Comparison of ENCODE assay signal across 14 mouse cellular contexts in the genomic region with DNA sequence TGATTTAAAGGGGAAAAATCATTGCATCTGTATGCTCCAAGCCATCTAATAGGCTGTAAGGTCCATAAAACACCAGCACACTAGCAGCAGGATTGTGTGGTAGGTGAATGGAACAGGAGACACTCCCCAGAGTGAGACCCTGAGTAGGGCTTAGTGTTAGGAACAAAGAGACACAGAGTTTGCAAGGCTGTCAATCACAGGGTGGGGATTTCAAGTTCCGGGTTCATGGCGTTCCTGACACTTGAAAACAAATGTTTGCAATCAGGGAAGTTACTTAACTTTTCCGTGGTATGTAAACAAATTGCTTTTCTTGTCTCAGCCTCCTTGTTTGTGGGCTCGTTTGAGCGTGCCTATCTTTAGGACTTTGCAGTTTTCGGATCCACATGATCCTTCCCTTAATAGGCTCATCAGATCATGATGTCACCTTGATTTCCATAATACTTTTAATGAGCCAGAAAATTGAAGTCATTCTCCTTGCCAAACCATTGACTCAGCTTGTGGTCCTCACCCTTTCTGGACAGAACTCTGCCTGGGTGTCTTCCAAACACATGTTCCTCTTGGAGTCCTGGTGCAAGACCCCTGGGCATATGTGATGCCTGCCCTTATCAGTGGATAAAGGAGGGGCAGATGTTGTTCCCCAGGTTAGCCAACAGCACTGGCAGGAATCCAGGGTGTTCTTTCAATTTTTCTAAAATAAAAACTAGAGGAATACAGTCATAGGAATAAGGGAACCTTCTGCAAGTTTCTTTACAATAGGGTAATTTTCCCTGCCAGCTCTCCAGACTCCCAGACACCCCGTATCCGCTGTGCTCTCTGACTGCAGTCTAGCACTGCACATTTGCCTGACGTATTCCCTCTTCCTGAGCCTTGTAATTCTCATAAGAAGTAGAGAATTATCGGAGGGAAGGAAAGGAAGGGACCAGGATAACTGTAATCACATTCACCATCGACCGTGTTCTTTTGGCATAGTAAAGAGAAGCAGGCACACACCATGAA.
DNase-seq lines count a peak whose midpoint lies in the region; ATAC-seq and TF ChIP-seq lines count a peak whose summit lies in the region.
"Had no signal": no experiment of that assay in that cellular context is flagged by ENCODE, and none has a peak within 500 bp of the region (broad histone marks: within the 10 kb centered on the region; RNA-seq: fewer than 3 reads in every experiment).

No protein-coding gene starts in this region.

- no peak for ATAC-seq in hindbrain, postnatal 0 days
- ATAC-seq in limb, embryonic 13.5 days (ENCODE audit: low FRiP score, low read depth): peak; percentile 39; the same call in 1 of the 2 replicates
- no peak for ATAC-seq in kidney, embryonic 16.5 days (ENCODE audit: low FRiP score, low TSS enrichment)
- ATAC-seq: midbrain, embryonic 16.5 days had no signal

- TF ChIP-seq POLR2A in brain, embryonic 14.5 days (IDR thresholded peaks at IDR 0.05; ENCODE audit: borderline replicate concordance, extremely low read depth, insufficient read depth, insufficient read length, poor library complexity, severe bottlenecking): no peak

- H3K36me3 ChIP-seq in hindbrain, postnatal 0 days (ENCODE audit: insufficient read depth, low read length): no peaks in the 10 kb centered on the region
- no peaks in the 10 kb centered on the region for H3K36me3 ChIP-seq in hindbrain, embryonic 10.5 days
- no peaks in the 10 kb centered on the region for H3K36me3 ChIP-seq in limb, embryonic 13.5 days
- no peaks in the 10 kb centered on the region for H3K36me3 ChIP-seq in kidney, embryonic 16.5 days (ENCODE audit: insufficient read depth, low read length)
- H3K36me3 ChIP-seq: G1E; hindbrain, embryonic 15.5 days; liver, embryonic 15.5 days; stomach, embryonic 15.5 days had no signal

- no peak for TF ChIP-seq CTCF in hindbrain, postnatal 0 days (IDR thresholded peaks at IDR 0.05; ENCODE audit: low read depth)
- no peak for TF ChIP-seq CTCF in brain, embryonic 14.5 days (IDR thresholded peaks at IDR 0.05; ENCODE audit: borderline replicate concordance, extremely low read depth, insufficient read depth, insufficient read length)

- peak; percentile 11 for DNase-seq in cerebellum, adult 9-10 months
- no peak for DNase-seq in cerebellum, postnatal 36 days
- peak; percentile 65 for DNase-seq in hindbrain, postnatal 0 days (ENCODE audit: low spot score)
- DNase-seq in hindbrain, embryonic 10.5 days (ENCODE audit: low spot score): no peak
- peak; percentile 73 for DNase-seq in brain, embryonic 14.5 days (ENCODE audit: low read depth)
- DNase-seq in kidney, postnatal 10 days: no peak
- DNase-seq: adrenal gland, postnatal 36 days had no signal

- H3K27ac ChIP-seq in hindbrain, postnatal 0 days: no peak overlapping the region
- no peak overlapping the region for H3K27ac ChIP-seq in hindbrain, embryonic 10.5 days
- peak overlapping the region; percentile 84 for H3K27ac ChIP-seq in limb, embryonic 13.5 days
- no peak overlapping the region for H3K27ac ChIP-seq in kidney, embryonic 16.5 days (ENCODE audit: low read length)
- H3K27ac ChIP-seq: hindbrain, embryonic 15.5 days; liver, embryonic 15.5 days; stomach, embryonic 15.5 days had no signal

- 49% methylated on average over 12 of the region's 12 CpGs for WGBS in hindbrain, postnatal 0 days
- 79% methylated on average over 12 of the region's 12 CpGs for WGBS in hindbrain, embryonic 10.5 days
- 35% methylated on average over 12 of the region's 12 CpGs for WGBS in limb, embryonic 13.5 days
- 77% methylated on average over 12 of the region's 12 CpGs for WGBS in kidney, embryonic 16.5 days

- H3K4me1 ChIP-seq in hindbrain, postnatal 0 days (ENCODE audit: insufficient read depth, low read length): 0 out of 2 replicates have a peak, but pooled peaks cover 3% of the 10 kb centered on the region
- H3K4me1 ChIP-seq in hindbrain, embryonic 10.5 days (replicated peaks): 0 out of 2 replicates have a peak, but pooled peaks cover 7% of the 10 kb centered on the region
- peaks cover 67% of the 10 kb centered on the region for H3K4me1 ChIP-seq in limb, embryonic 13.5 days
- H3K4me1 ChIP-seq in kidney, embryonic 16.5 days (ENCODE audit: insufficient read depth, low read length): no peaks in the 10 kb centered on the region
- H3K4me1 ChIP-seq: liver, embryonic 15.5 days had no signal

- H3K4me2 ChIP-seq in hindbrain, postnatal 0 days (ENCODE audit: low read depth, low read length): peak overlapping the region; percentile 25; the same call in 1 of the 2 replicates
- H3K4me2 ChIP-seq in limb, embryonic 13.5 days (replicated peaks): peak overlapping the region; percentile 19; the same call in 1 of the 2 replicates
- H3K4me2 ChIP-seq in kidney, embryonic 16.5 days (replicated peaks; ENCODE audit: low read depth, low read length): no peak overlapping the region
- H3K4me2 ChIP-seq: hindbrain, embryonic 15.5 days; liver, embryonic 15.5 days; stomach, embryonic 15.5 days had no signal

- H3K9me3 ChIP-seq in hindbrain, postnatal 0 days (ENCODE audit: low read length): no peaks in the 10 kb centered on the region
- H3K9me3 ChIP-seq in hindbrain, embryonic 10.5 days: no peaks in the 10 kb centered on the region
- H3K9me3 ChIP-seq in limb, embryonic 13.5 days: no peaks in the 10 kb centered on the region
- H3K9me3 ChIP-seq in kidney, embryonic 16.5 days (ENCODE audit: low read length): no peaks in the 10 kb centered on the region
- H3K9me3 ChIP-seq: hindbrain, embryonic 15.5 days; liver, embryonic 15.5 days; stomach, embryonic 15.5 days had no signal

- H3K27me3 ChIP-seq in hindbrain, postnatal 0 days (ENCODE audit: insufficient read depth, low read length): no peaks in the 10 kb centered on the region; the same call in 1 of the 2 replicates
- H3K27me3 ChIP-seq in hindbrain, embryonic 10.5 days (ENCODE audit: insufficient read depth, poor library complexity, severe bottlenecking): no peaks in the 10 kb centered on the region
- H3K27me3 ChIP-seq in limb, embryonic 13.5 days: no peaks in the 10 kb centered on the region
- H3K27me3 ChIP-seq in kidney, embryonic 16.5 days (ENCODE audit: insufficient read depth, low read length): no peaks in the 10 kb centered on the region
- H3K27me3 ChIP-seq: hindbrain, embryonic 15.5 days; liver, embryonic 15.5 days; stomach, embryonic 15.5 days had no signal

- H3K9ac ChIP-seq in hindbrain, postnatal 0 days (replicated peaks; ENCODE audit: low read length): no peak overlapping the region
- H3K9ac ChIP-seq in limb, embryonic 13.5 days: no peak overlapping the region
- H3K9ac ChIP-seq in kidney, embryonic 16.5 days (replicated peaks; ENCODE audit: low read length): no peak overlapping the region
- H3K9ac ChIP-seq: hindbrain, embryonic 15.5 days; liver, embryonic 15.5 days; stomach, embryonic 15.5 days had no signal

- H3K4me3 ChIP-seq in hindbrain, postnatal 0 days (ENCODE audit: low read length): no peak overlapping the region
- H3K4me3 ChIP-seq in hindbrain, embryonic 10.5 days: no peak overlapping the region
- no peak overlapping the region for H3K4me3 ChIP-seq in limb, embryonic 13.5 days
- no peak overlapping the region for H3K4me3 ChIP-seq in kidney, embryonic 16.5 days (ENCODE audit: low read length)
- H3K4me3 ChIP-seq: hindbrain, embryonic 15.5 days; liver, embryonic 15.5 days; stomach, embryonic 15.5 days had no signal

Comparison
In these comparisons a context has a peak if more than half of its experiments do, and no peak if none do; other contexts are left out.
1. DNase-seq: peak in cerebellum, adult 9-10 months (single experiment), hindbrain, postnatal 0 days (single experiment) and brain, embryonic 14.5 days (single experiment); none in cerebellum, postnatal 36 days (0 of 2), hindbrain, embryonic 10.5 days (single experiment) and kidney, postnatal 10 days (single experiment).